Mouse (Mus musculus): ENCODE measurements around the gene BC004004. TPM values are rescaled to one million over a fixed set of nuclear protein-coding genes. Genes with fewer than 3 reads are reported as not detected.

The BC004004 gene
- polyA plus RNA-seq, 1 experiment from 2014 or later = 125 TPM

GRCm38 (mm10) chr17:29318731-29319250 lies 50.2 kb downstream of the BC004004 start:
- Histone ChIP-seq H3K9ac (no peak overlapping the region), H3K4me2 (no peak overlapping the region), H3K27me3 (peaks cover 43% of the 10 kb centered on the region), H3K27ac (replicated peaks) (no peak overlapping the region), H3K9me3 (no peaks in the 10 kb centered on the region), H3K36me3 (no peaks in the 10 kb centered on the region), H3K4me3 (no peak overlapping the region), H3K4me1 (replicated peaks) (peaks cover 25% of the 10 kb centered on the region)
- no peak for ATAC-seq (ENCODE audit: low read depth)
- 56% methylated on average over 6 of the region's 6 CpGs for WGBS

DNA sequence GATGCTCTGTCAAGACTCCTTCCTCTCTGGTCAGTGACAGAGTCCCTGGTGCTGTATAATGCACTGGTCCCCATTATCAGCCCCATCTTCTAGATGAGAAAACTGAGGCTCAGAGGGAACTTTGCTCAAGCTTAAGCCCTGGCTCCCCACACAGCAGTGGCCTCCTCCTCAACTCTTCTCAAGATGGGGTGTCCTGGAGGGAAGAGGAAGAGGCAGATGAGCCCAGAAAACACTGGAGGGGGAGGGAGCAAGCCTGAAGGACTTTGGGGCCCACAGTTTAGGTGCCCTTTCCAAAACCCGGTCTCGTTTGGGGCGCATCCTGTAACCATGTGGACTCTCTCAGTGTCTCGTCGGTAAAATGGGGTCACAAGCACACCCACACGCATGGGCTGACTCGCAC lies 50.9 kb downstream of the BC004004 start:
- ATAC-seq (ENCODE audit: low read depth) = no peak
- no peak overlapping the region for H3K4me2 ChIP-seq
- peaks cover 25% of the 10 kb centered on the region for H3K4me1 ChIP-seq (replicated peaks)
- 95% methylated on average over 7 of the region's 7 CpGs for WGBS
- no peak overlapping the region for H3K27ac ChIP-seq (replicated peaks)
- H3K4me3 ChIP-seq = no peak overlapping the region
- H3K9me3 ChIP-seq = no peaks in the 10 kb centered on the region
- H3K36me3 ChIP-seq = no peaks in the 10 kb centered on the region
- no peak overlapping the region for H3K9ac ChIP-seq
- peaks cover 47% of the 10 kb centered on the region for H3K27me3 ChIP-seq

- Histone ChIP-seq H3K4me1 (replicated peaks) (peaks cover 25% of the 10 kb centered on the region), H3K9me3 (no peaks in the 10 kb centered on the region), H3K27me3 (peaks cover 47% of the 10 kb centered on the region), H3K27ac (replicated peaks) (no peak overlapping the region), H3K4me2 (no peak overlapping the region), H3K4me3 (no peak overlapping the region), H3K36me3 (no peaks in the 10 kb centered on the region), H3K9ac (no peak overlapping the region)
- ATAC-seq (ENCODE audit: low read depth) = no peak
- WGBS = 73% methylated on average over 8 of the region's 8 CpGs
Observed at GRCm38 (mm10) chr17:29319881-29320639, 51.5 kb downstream of the BC004004 start.

DNA sequence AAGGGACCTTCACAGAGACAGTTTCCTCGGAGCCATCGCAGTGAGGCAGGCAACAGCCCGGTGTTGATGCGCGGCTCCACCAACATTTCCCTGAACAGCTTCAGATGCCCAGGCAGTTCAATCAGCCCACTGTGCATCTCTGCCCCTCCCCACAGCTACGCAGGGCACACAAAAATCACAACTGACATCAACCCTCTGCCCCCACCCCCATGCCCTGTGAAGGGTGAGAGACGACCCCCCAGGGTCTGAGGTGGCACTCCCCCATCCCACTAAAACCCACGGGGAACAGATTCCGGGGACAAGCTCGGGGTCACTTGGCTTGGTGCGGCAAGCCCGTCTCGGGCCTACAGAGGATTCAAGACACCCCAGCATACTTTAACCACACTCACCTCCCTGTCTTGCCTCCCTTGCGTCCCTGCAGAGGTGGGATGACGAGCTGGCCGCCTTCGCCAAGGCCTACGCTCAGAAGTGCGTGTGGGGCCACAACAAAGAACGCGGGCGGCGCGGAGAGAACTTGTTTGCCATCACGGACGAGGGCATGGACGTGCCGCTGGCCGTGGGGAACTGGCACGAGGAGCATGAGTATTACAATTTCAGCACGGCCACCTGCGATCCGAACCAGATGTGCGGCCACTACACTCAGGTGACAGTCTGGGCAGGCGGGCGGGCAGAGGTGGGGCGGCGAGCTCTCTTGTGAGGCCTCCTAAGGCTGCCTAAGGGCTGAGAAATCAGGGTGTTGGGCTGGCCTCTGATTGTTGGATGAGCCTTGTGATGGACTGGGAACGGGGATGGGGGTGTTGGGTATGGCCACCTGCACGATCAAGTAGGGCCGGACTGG lies 53.4 kb downstream of the BC004004 start:
- no peak overlapping the region for H3K4me3 ChIP-seq
- 0 out of 2 replicates have a peak overlapping the region, but pooled peaks have one; percentile 38 for H3K9ac ChIP-seq
- 13% methylated on average over 41 of the region's 41 CpGs for WGBS
- peaks cover 47% of the 10 kb centered on the region for H3K27me3 ChIP-seq
- H3K4me2 ChIP-seq = peak overlapping the region; percentile 16; the same call in 1 of the 2 replicates
- peaks cover 34% of the 10 kb centered on the region for H3K4me1 ChIP-seq (replicated peaks)
- H3K36me3 ChIP-seq = no peaks in the 10 kb centered on the region
- no peaks in the 10 kb centered on the region for H3K9me3 ChIP-seq
- ATAC-seq (ENCODE audit: low read depth) = no peak
- no peak overlapping the region for H3K27ac ChIP-seq (replicated peaks)

DNA sequence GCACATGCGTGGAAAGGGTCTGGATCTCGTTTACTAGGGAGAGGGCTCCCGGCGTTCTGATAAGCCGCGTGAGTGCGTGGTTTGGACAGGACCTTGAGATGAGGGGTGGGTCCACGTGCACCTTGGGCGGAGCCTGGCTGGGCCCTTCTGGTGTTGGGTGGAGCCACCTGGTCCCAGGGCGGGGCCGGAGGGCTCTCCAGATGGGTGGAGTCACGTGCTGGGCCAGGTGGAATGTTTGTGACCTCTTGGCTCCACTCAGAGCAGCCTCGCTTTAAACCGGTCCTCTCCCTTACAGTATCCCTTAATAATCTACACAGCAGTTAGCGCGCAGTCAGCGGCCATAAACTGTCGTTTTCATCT lies 54.0 kb downstream of the BC004004 start:
- Histone ChIP-seq H3K9ac (0 out of 2 replicates have a peak overlapping the region, but pooled peaks have one; percentile 38), H3K4me1 (replicated peaks) (peaks cover 40% of the 10 kb centered on the region), H3K36me3 (no peaks in the 10 kb centered on the region), H3K9me3 (no peaks in the 10 kb centered on the region), H3K27me3 (peaks cover 49% of the 10 kb centered on the region), H3K4me3 (no peak overlapping the region), H3K27ac (replicated peaks) (no peak overlapping the region), H3K4me2 (peak overlapping the region; percentile 16; the same call in 1 of the 2 replicates)
- no peak for ATAC-seq (ENCODE audit: low read depth)
- 15% methylated on average over 18 of the region's 18 CpGs for WGBS

- Histone ChIP-seq H3K4me2 (no peak overlapping the region), H3K36me3 (no peaks in the 10 kb centered on the region), H3K4me3 (no peak overlapping the region), H3K27me3 (peaks cover 51% of the 10 kb centered on the region), H3K4me1 (replicated peaks) (peaks cover 43% of the 10 kb centered on the region), H3K9me3 (no peaks in the 10 kb centered on the region), H3K9ac (no peak overlapping the region), H3K27ac (replicated peaks) (no peak overlapping the region)
- ATAC-seq (ENCODE audit: low read depth) = no peak
- WGBS = 91% methylated on average over 3 of the region's 3 CpGs
Observed at GRCm38 (mm10) chr17:29323625-29324024, 55.0 kb downstream of the BC004004 start.

DNA sequence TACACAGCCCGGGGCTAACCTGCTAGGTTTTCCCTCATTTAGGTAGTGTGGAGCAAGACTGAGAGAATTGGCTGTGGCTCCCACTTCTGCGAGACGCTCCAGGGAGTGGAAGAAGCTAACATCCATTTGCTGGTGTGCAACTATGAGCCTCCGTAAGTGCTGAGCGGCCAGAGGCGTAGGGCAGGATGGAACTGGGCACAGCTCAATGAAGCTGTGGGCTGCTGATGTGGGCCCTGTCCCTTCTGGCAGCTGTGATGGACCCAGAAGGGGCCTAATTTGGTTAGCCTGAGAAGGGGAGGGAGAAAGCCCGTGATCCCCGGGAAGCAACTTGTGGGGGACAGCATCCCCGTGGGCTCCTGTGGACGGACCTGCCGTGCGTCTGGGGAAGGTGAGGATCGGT lies 57.2 kb downstream of the BC004004 start:
- peak overlapping the region; percentile 59; the same call in 1 of the 2 replicates for H3K9ac ChIP-seq
- H3K4me3 ChIP-seq = no peak overlapping the region
- H3K27ac ChIP-seq (replicated peaks) = peak overlapping the region; percentile 20; the same call in 1 of the 2 replicates
- 41% methylated on average over 13 of the region's 13 CpGs for WGBS
- no peaks in the 10 kb centered on the region for H3K9me3 ChIP-seq
- peaks cover 36% of the 10 kb centered on the region for H3K27me3 ChIP-seq
- peaks cover 10% of the 10 kb centered on the region for H3K36me3 ChIP-seq
- H3K4me1 ChIP-seq (replicated peaks) = peaks cover 39% of the 10 kb centered on the region
- ATAC-seq (ENCODE audit: low read depth) = no peak
- peak overlapping the region; percentile 58; the same call in 1 of the 2 replicates for H3K4me2 ChIP-seq

DNA sequence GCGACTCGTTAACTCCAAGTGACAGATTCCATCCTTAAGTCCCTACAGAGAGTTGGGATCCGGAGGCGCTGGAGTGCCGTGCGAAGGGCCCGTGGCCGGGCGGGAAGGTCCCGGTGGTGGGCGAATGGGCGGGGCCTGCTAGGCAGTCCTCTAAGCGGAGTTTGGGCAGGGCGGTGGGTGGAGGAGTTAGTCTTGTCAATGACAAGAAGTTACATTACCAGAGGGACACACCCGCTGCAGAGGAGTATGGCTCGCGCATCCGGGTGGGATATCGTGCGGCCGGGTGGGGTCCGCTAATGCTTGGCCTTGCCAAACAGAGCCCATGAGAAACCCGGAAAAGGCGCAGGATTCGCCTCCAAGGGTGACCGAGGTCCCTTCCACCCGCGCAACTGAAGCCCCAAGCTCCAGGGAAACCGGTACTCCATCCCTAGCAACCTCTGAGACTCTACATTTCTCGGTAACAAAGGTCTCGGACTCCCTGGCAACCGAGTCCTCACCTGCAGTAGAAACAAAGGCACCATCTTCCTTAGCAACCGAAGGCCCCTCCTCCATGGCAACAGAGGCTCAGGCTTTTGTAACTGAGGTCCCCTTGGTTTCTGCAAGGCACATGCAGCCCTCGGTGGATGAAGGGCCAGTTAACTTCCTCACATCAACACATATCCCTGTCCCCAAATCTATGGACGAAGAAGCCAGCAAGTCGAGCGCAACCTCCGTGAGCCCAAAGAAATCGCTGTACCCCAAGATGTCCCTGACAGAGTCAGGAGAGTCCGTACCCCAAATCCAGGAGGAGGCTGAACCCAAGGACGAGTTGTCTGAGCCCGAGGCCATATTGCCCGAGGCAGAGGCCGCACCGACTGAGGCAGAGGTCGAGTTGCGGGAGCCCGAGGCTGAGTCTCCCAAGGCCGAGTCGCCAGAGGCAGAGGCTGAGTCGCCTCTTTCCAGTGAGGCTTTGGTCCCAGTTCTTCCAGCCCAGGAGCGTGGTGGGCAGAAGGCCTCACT lies 58.2 kb downstream of the BC004004 start:
- H3K27ac ChIP-seq (replicated peaks) = peak overlapping the region; percentile 65
- peak overlapping the region; percentile 59 for H3K9ac ChIP-seq
- peak; percentile 46 for ATAC-seq (ENCODE audit: low read depth)
- peaks cover 44% of the 10 kb centered on the region for H3K4me1 ChIP-seq (replicated peaks)
- H3K9me3 ChIP-seq = no peaks in the 10 kb centered on the region
- 10% methylated on average over 52 of the region's 52 CpGs for WGBS
- peaks cover 19% of the 10 kb centered on the region for H3K36me3 ChIP-seq
- H3K4me2 ChIP-seq = peak overlapping the region; percentile 58
- H3K27me3 ChIP-seq = peaks cover 26% of the 10 kb centered on the region
- H3K4me3 ChIP-seq = peak overlapping the region; percentile 29

- H3K4me2 ChIP-seq = no peak overlapping the region
- H3K36me3 ChIP-seq = peaks cover 27% of the 10 kb centered on the region
- no peaks in the 10 kb centered on the region for H3K9me3 ChIP-seq
- peak overlapping the region; percentile 59; the same call in 1 of the 2 replicates for H3K9ac ChIP-seq
- ATAC-seq (ENCODE audit: low read depth) = no peak
- H3K4me3 ChIP-seq = no peak overlapping the region
- H3K27me3 ChIP-seq = peaks cover 18% of the 10 kb centered on the region
- peaks cover 38% of the 10 kb centered on the region for H3K4me1 ChIP-seq (replicated peaks)
- WGBS = 79% methylated on average over 9 of the region's 9 CpGs
- H3K27ac ChIP-seq (replicated peaks) = no peak overlapping the region
Observed at GRCm38 (mm10) chr17:29327691-29328090, 59.1 kb downstream of the BC004004 start.

DNA sequence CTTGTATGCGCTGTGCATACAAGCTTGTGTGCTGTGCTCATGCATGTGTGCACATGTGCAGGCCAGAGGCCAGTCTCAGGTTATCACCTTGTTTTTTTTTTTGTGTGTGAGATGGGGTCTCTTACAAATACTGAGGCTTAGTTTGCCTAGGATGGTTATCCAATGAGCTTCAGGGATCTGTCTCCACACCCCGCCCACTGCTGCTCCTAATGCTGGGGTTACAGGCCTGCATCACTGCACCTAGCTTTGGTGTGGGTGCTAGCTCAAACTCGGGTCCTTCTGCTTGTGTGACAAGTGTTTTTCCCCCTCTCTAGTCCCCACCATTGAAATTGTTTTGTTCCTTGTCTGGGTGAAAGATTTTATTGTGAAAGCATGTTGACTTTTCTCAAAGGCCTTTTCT lies 61.6 kb downstream of the BC004004 start:
- Histone ChIP-seq H3K9me3 (no peaks in the 10 kb centered on the region), H3K4me3 (no peak overlapping the region), H3K27me3 (peaks cover 4% of the 10 kb centered on the region; the same call in 1 of the 2 replicates), H3K27ac (replicated peaks) (peak overlapping the region; percentile 76), H3K9ac (no peak overlapping the region), H3K36me3 (peaks cover 48% of the 10 kb centered on the region), H3K4me1 (replicated peaks) (peaks cover 36% of the 10 kb centered on the region), H3K4me2 (no peak overlapping the region)
- ATAC-seq (ENCODE audit: low read depth) = no peak
- 91% methylated on average over 3 of the region's 3 CpGs for WGBS

Measured in neural tube, embryonic 13.5 days (tissue).